Mouse (Mus musculus) thymus, adult 2 months (tissue): ENCODE measurements around the gene Cox10. TPM values are rescaled to one million over a fixed set of nuclear protein-coding genes. Genes with fewer than 3 reads are reported as not detected.

ENCODE experiments used
- DNase-seq: peaks from one replicate; pipeline ENCODE4 v3.0.0; 2021
- H3K27ac ChIP-seq: fragments of 200-500 bp; 2 replicates; pipeline ENCODE4 v1.5.1; 2012; ENCODE audit warnings: low read length, control low read depth; ENCODE audit not compliant: control insufficient read depth, insufficient read depth
- H3K27me3 ChIP-seq: fragments of 200-500 bp; 2 replicates; pipeline ENCODE4 v1.6.1; 2012; ENCODE audit warnings: mild to moderate bottlenecking, low read length, moderate library complexity, mixed read lengths; ENCODE audit not compliant: control insufficient read depth, insufficient read depth
- H3K36me3 ChIP-seq: fragments of 200-500 bp; 2 replicates; pipeline ENCODE4 v1.6.1; 2012; ENCODE audit warnings: mild to moderate bottlenecking, low read length, moderate library complexity; ENCODE audit not compliant: control insufficient read depth, insufficient read depth
- H3K4me1 ChIP-seq: fragments of 200-500 bp; replicated peaks from 2 replicates; pipeline ENCODE4 v1.6.1; 2012; ENCODE audit warnings: low read length; ENCODE audit not compliant: control insufficient read depth, insufficient read depth
- H3K4me3 ChIP-seq: fragments of 200-500 bp; 2 replicates; pipeline ENCODE4 v1.5.1; 2012; ENCODE audit warnings: mild to moderate bottlenecking, low read length, control low read depth, moderate library complexity; ENCODE audit not compliant: control insufficient read depth, insufficient read depth
- CTCF ChIP-seq: fragments of 200-500 bp; IDR thresholded peaks from 2 replicates; pipeline ENCODE4 v1.5.1; 2012; ENCODE audit warnings: mild to moderate bottlenecking, control low read depth, low read length, moderate library complexity, borderline replicate concordance; ENCODE audit not compliant: control insufficient read depth, poor library complexity, insufficient read depth; ENCODE audit errors: extremely low read depth
- POLR2A ChIP-seq: fragments of 200-500 bp; IDR thresholded peaks from 2 replicates; pipeline ENCODE4 v1.6.1; 2012; ENCODE audit warnings: mild to moderate bottlenecking, low read length, control low read depth, moderate library complexity; ENCODE audit not compliant: control insufficient read depth, poor library complexity, insufficient read depth; ENCODE audit errors: extremely low read depth
- WGBS: fragments of 180-500 bp; shearing (Covaris S2); methylation state at CpG from one replicate; pipeline ENCODE4 v1.1.7; 2018; 5-methylcytosine and 5-hydroxymethylcytosine counted together
- polyA plus RNA-seq: library from polyadenylated mRNA; depleted of rRNA; stranded (reverse); fragments of >200 nt; gene quantifications from 2 replicates; pipeline ENCODE4 v1.2.3, GENCODE M21; 2012

Gene Cox10
- polyA plus RNA-seq, 1 experiment = 20.2 TPM

DNA sequence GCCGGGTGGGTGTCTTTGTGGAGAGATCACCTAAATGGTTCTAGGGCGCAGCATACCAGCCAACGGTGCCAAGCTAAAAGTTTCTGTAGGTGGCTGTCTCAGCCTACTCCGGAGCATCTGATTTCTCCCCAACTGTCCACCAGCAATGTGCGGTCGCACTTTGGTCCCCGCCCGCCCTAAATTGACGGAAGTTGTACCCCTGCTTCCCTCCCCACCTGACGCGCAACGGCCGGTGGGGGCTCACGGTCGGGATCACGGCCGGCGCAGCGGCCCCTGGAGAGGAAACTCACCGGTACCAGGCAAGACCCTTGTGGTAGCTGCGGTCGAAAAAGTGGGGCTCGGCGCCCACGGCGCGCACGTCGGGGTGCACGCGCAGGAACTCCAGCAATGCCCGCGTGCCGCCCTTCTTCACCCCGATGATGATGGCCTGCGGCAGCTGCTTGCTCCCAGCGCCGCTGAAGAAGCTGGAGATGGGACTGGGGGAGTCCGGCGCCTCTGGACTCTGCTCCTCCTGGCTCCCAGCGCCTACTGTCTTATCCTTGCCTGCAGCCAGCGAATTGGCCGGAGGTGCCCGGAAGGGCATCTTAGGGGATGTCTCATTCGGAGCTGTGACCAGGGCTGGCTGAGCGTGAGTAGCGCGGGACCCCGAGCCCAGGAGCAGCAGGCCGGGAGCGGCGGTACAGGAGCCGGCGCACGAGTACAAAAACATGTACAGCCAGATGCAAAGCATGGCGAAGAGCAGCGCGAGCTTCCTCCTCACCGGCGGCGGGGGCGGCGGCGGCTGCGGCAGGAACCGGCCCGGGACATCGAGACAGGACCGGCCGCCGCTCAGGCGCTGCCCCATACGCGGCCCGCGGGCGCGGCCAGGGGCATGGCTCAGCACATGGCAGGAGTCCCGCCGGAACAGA is 158.0 kb downstream of the Cox10 start:
- TF ChIP-seq POLR2A = no peak
- no peak for TF ChIP-seq CTCF
- peaks cover 26% of the 10 kb centered on the region for H3K27me3 ChIP-seq
- H3K4me3 ChIP-seq = peak overlapping the region; percentile 44
- H3K4me1 ChIP-seq = peaks cover 25% of the 10 kb centered on the region
- H3K36me3 ChIP-seq = no peaks in the 10 kb centered on the region
- H3K27ac ChIP-seq = no peak overlapping the region
- DNase-seq = peak; percentile 28
- 2% methylated on average over 80 of the region's 80 CpGs for WGBS

DNA sequence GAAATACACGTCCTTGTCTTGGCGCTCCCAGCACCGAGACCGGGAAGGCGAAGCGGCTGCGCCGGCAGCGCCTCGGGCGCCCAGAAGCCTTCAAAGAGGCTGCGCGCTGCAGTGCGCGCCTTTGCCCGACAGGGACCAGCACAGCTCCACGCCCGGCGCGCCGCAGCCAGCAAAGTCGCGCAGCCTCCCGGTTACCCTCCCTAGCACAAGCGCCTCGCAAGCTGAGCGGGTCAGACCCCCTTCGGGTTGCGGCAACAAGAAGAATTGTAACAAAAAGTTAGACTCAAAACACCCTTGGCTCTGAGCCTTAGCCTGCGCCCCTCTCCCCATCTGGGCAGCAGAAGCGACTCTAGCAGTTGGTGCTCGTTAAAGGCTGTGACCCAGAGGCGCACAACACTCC is 158.7 kb downstream of the Cox10 start:
- TF ChIP-seq CTCF = peak; percentile 68; the same call in 1 of the 2 replicates
- TF ChIP-seq POLR2A = no peak
- peaks cover 25% of the 10 kb centered on the region for H3K4me1 ChIP-seq
- H3K4me3 ChIP-seq = peak overlapping the region; percentile 44
- H3K36me3 ChIP-seq = no peaks in the 10 kb centered on the region
- peaks cover 26% of the 10 kb centered on the region for H3K27me3 ChIP-seq
- 1% methylated on average over 33 of the region's 33 CpGs for WGBS
- H3K27ac ChIP-seq = no peak overlapping the region
- peak; percentile 69 for DNase-seq

DNA sequence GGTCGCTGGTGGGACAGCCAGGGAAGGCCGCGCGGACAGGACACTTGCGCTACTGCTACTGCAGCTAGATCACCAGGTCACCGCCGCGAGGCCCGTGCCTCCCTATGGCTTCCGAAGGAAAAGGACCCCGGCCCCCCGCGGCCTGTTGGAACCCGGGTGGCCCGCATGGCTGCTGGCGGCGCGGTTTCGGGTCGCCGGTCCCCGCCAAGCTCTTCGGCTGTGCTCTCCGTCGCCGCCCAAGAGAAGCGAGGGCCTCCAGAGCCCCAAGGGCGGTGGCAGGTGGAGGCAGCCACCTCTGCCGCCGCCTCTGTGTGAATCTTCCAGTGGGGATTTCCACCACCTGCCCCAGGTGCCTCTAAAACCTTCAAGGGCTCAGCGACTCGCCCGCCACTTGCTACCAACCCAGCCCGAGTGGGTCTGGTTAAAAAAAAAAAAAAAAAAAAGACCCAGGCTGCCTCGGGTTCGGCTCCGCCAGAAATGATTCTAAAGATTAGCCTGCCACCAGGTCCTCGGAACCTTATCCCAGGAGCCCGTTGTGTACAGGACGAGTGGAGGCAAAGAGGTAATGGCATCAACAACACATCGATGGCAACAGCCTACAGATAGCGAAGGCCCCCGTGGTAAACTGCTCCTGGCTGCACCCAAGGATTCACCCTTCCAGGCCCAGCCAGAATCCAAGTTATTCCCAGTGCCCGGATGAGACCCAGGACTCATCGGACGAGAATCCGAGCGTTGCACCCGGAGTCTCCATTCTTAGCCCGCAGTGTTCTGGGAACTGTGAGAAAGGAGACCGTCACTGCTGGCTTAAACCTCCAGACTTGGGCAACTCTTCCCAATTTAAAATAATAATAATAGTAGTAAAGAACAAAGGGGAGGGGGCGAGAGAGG is 159.8 kb downstream of the Cox10 start:
- DNase-seq = no peak
- Histone ChIP-seq H3K4me3 (peak overlapping the region; percentile 44), H3K36me3 (no peaks in the 10 kb centered on the region), H3K4me1 (peaks cover 23% of the 10 kb centered on the region), H3K27me3 (peaks cover 26% of the 10 kb centered on the region), H3K27ac (no peak overlapping the region)
- TF ChIP-seq CTCF (no peak), POLR2A (no peak)
- 14% methylated on average over 52 of the region's 52 CpGs for WGBS

DNA sequence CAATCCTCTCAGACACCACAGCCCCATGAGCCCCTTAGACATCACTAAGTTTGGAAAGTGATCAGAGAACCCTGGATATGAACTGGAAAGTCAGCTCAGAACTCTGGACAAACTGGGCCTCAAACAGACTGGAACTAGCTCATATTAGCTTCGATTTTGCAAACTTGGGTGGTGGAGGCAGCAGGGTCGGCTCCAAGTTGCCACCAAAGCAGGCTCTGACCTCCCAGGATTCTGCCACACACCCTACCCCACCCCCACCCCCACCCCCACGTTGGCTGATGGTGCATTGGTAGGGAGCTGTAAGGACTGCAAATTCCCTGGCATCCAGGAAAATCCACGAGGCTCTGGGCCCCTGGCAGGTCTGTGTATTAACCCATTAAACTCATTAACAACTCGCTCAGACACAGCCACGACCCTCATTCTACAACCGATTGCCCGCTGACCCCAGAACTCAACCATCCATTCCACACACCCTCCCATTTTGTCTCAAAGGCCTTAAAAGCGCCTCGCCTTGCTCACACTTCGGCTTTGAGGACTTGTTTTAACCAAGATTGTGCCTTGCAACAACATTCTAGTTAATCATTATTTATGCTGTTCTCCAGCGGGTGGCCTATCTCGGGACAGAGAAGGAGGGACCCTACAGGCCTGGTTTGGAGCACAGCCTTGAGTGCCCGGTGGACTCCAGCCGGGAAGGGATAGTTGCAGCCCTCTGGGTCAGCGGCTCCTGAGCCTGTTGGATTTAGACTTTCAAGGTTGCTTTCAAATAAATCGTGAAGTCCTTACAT is 160.8 kb downstream of the Cox10 start:
- H3K27me3 ChIP-seq = peaks cover 18% of the 10 kb centered on the region
- no peak for TF ChIP-seq POLR2A
- no peak for TF ChIP-seq CTCF
- no peaks in the 10 kb centered on the region for H3K36me3 ChIP-seq
- DNase-seq = no peak
- peaks cover 21% of the 10 kb centered on the region for H3K4me1 ChIP-seq
- no peak overlapping the region for H3K4me3 ChIP-seq
- no peak overlapping the region for H3K27ac ChIP-seq
- 71% methylated on average over 17 of the region's 17 CpGs for WGBS

DNA sequence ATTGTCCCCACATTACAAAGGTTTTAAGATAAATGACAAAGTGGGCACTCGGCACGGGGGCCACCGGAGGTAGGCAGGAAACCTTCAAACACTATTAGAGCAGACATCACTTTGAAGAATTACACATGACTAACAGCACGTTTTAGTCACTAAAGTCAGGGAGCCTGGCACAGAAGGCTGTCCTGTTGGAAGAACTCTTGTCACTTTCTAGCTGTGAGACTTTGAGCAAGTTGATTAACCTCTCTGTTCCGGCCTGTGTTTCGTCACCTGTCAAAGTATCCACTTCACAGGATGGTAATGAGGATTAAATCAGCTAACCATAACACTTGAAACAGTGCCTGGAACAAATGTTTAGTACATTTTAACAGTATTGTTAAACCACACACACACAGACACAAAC is 161.7 kb downstream of the Cox10 start:
- Histone ChIP-seq H3K27ac (no peak overlapping the region), H3K4me1 (peaks cover 16% of the 10 kb centered on the region), H3K27me3 (peaks cover 13% of the 10 kb centered on the region; the same call in 1 of the 2 replicates), H3K4me3 (no peak overlapping the region), H3K36me3 (no peaks in the 10 kb centered on the region)
- no peak for DNase-seq
- WGBS = 48% methylated on average over 6 of the region's 6 CpGs
- no peak for TF ChIP-seq CTCF
- TF ChIP-seq POLR2A = no peak

DNA sequence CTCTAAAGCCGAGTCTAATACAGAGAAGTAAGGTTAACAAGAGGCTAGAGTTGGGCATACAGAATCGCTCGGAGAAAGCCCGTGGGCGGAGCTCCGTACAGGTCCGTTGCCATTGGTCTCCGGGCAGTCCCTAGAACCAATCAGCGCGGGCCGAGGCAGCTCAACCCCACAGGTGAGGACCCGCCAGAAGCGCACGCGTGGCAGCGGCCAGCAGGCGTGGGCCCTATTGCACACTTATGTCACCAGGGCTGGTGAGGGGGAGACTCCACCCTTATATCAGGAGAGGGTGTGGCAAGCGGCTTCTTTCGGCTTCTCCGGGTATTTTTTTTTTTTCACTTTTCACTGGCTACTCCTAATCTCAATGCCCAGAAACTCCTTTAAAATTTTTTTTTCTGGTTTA is 164.9 kb downstream of the Cox10 start:
- WGBS = 6% methylated on average over 20 of the region's 20 CpGs
- H3K36me3 ChIP-seq = no peaks in the 10 kb centered on the region
- peak; percentile 57 for DNase-seq
- H3K27ac ChIP-seq = no peak overlapping the region
- no peak overlapping the region for H3K4me3 ChIP-seq
- TF ChIP-seq CTCF (no peak), POLR2A (no peak)
- peaks cover 6% of the 10 kb centered on the region; the same call in 1 of the 2 replicates for H3K4me1 ChIP-seq
- peaks cover 4% of the 10 kb centered on the region; the same call in 1 of the 2 replicates for H3K27me3 ChIP-seq
